Mouse (Mus musculus) stomach, embryonic 14.5 days (tissue): ENCODE measurements around the gene Bri3bp. TPM values are rescaled to one million over a fixed set of nuclear protein-coding genes. Genes with fewer than 3 reads are reported as not detected.

Source experiments
- ATAC-seq: fragments of 200-750 bp; cut with Nextera tagmentation; 2 replicates; pipeline ENCODE4 v1.8.0; 2017; ENCODE audit warnings: low read depth, moderate TSS enrichment; ENCODE audit not compliant: insufficient number of reproducible peaks, insufficient read depth, low FRiP score
- H3K27ac ChIP-seq: fragments of 300-500 bp; sonication (generic); 2 replicates; pipeline ENCODE4 v1.5.1; 2014; ENCODE audit warnings: mild to moderate bottlenecking, low read length, moderate library complexity, mixed read lengths
- H3K27me3 ChIP-seq: fragments of 300-500 bp; sonication (generic); 2 replicates; pipeline ENCODE4 v1.6.1; 2014; ENCODE audit warnings: low read length, control low read depth, mixed read lengths; ENCODE audit not compliant: control insufficient read depth, insufficient read depth
- H3K36me3 ChIP-seq: fragments of 300-500 bp; sonication (generic); 2 replicates; pipeline ENCODE4 v1.6.1; 2014; ENCODE audit warnings: mild to moderate bottlenecking, control low read depth, low read length, moderate library complexity, mixed read lengths; ENCODE audit not compliant: control insufficient read depth, insufficient read depth
- H3K4me1 ChIP-seq: fragments of 300-500 bp; sonication (generic); 2 replicates; pipeline ENCODE4 v1.6.1; 2014; ENCODE audit warnings: low read length, control low read depth, mixed read lengths; ENCODE audit not compliant: control insufficient read depth, insufficient read depth
- H3K4me2 ChIP-seq: fragments of 300-500 bp; sonication (generic); replicated peaks from 2 replicates; pipeline ENCODE4 v1.6.1; 2014; ENCODE audit warnings: low read depth, low read length, control low read depth
- H3K4me3 ChIP-seq: fragments of 300-500 bp; sonication (generic); 2 replicates; pipeline ENCODE4 v1.5.1; 2014; ENCODE audit warnings: low read depth, low read length, control low read depth
- H3K9ac ChIP-seq: fragments of 300-500 bp; sonication (generic); replicated peaks from 2 replicates; pipeline ENCODE4 v1.6.1; 2014; ENCODE audit warnings: low read depth, mild to moderate bottlenecking, control low read depth, low read length, moderate library complexity, mixed read lengths
- H3K9me3 ChIP-seq: fragments of 300-500 bp; sonication (generic); 2 replicates; pipeline ENCODE4 v1.6.1; 2016; ENCODE audit warnings: low read depth, low read length, control low read depth; ENCODE audit not compliant: control insufficient read depth
- WGBS: fragments of 180-500 bp; shearing (Covaris S2); extraction: QIAGEN DNeasy Blood & Tissue Kit; methylation state at CpG from one replicate; pipeline ENCODE4 v1.1.7; 2014; 5-methylcytosine and 5-hydroxymethylcytosine counted together
- polyA plus RNA-seq: library from polyadenylated mRNA; unstranded; fragments of >200 nt; fragmentation: Nextera tagmentation; extraction: Ambion mirVana; gene quantifications from 2 replicates; pipeline ENCODE4 v1.2.1, GENCODE M21; 2014

Bri3bp gene
- polyA plus RNA-seq, 1 experiment from 2014 or later, result 34.1 TPM

- H3K9me3 ChIP-seq, result no peaks in the 10 kb centered on the region
- H3K27me3 ChIP-seq, result no peaks in the 10 kb centered on the region
- peaks cover 8% of the 10 kb centered on the region; the same call in 1 of the 2 replicates for H3K36me3 ChIP-seq
- no peak overlapping the region for H3K9ac ChIP-seq
- H3K4me1 ChIP-seq, result peaks cover 23% of the 10 kb centered on the region
- no peak overlapping the region for H3K27ac ChIP-seq
- no peak overlapping the region for H3K4me2 ChIP-seq
- 84% methylated on average over 3 of the region's 3 CpGs for WGBS
- no peak for ATAC-seq
- H3K4me3 ChIP-seq, result no peak overlapping the region
Measured at GRCm38 (mm10) chr5:125479376-125479775, 38.0 kb downstream of the Bri3bp start.

GRCm38 (mm10) chr5:125480434-125481231, 39.3 kb downstream of the Bri3bp start:
- H3K4me2 ChIP-seq, result no peak overlapping the region
- H3K9ac ChIP-seq, result no peak overlapping the region
- peaks cover 23% of the 10 kb centered on the region for H3K4me1 ChIP-seq
- no peak overlapping the region; the same call in 1 of the 2 replicates for H3K27ac ChIP-seq
- H3K36me3 ChIP-seq, result peaks cover 9% of the 10 kb centered on the region; the same call in 1 of the 2 replicates
- WGBS, result 73% methylated on average over 11 of the region's 11 CpGs
- H3K4me3 ChIP-seq, result no peak overlapping the region
- ATAC-seq, result no peak
- no peaks in the 10 kb centered on the region for H3K9me3 ChIP-seq
- no peaks in the 10 kb centered on the region for H3K27me3 ChIP-seq

GRCm38 (mm10) chr5:125482474-125482873, 41.1 kb downstream of the Bri3bp start:
- no peaks in the 10 kb centered on the region for H3K27me3 ChIP-seq
- peaks cover 10% of the 10 kb centered on the region for H3K4me1 ChIP-seq
- 88% methylated on average over 7 of the region's 7 CpGs for WGBS
- no peak overlapping the region for H3K4me2 ChIP-seq
- no peak overlapping the region for H3K9ac ChIP-seq
- H3K4me3 ChIP-seq, result no peak overlapping the region
- ATAC-seq, result no peak
- no peak overlapping the region for H3K27ac ChIP-seq
- no peaks in the 10 kb centered on the region for H3K9me3 ChIP-seq
- peaks cover 16% of the 10 kb centered on the region; the same call in 1 of the 2 replicates for H3K36me3 ChIP-seq

- no peak for ATAC-seq
- 80% methylated on average over 5 of the region's 6 CpGs for WGBS
- H3K4me2 ChIP-seq, result no peak overlapping the region
- H3K4me1 ChIP-seq, result peaks cover 6% of the 10 kb centered on the region; the same call in 1 of the 2 replicates
- H3K4me3 ChIP-seq, result no peak overlapping the region
- H3K9ac ChIP-seq, result no peak overlapping the region
- no peak overlapping the region for H3K27ac ChIP-seq
- no peaks in the 10 kb centered on the region for H3K9me3 ChIP-seq
- H3K36me3 ChIP-seq, result peaks cover 16% of the 10 kb centered on the region; the same call in 1 of the 2 replicates
- no peaks in the 10 kb centered on the region for H3K27me3 ChIP-seq
Measured at GRCm38 (mm10) chr5:125483712-125484611, 42.6 kb downstream of the Bri3bp start.

- Histone ChIP-seq H3K27me3 (no peaks in the 10 kb centered on the region), H3K36me3 (peaks cover 18% of the 10 kb centered on the region; the same call in 1 of the 2 replicates), H3K4me2 (no peak overlapping the region), H3K4me3 (no peak overlapping the region), H3K9me3 (no peaks in the 10 kb centered on the region), H3K4me1 (peaks cover 6% of the 10 kb centered on the region; the same call in 1 of the 2 replicates), H3K9ac (no peak overlapping the region), H3K27ac (no peak overlapping the region)
- ATAC-seq, result no peak
- 95% methylated on average over 4 of the region's 4 CpGs for WGBS
Measured at GRCm38 (mm10) chr5:125485031-125485778, 43.8 kb downstream of the Bri3bp start.

- 83% methylated on average over 1 of the region's 1 CpGs for WGBS
- H3K27ac ChIP-seq, result no peak overlapping the region
- no peak overlapping the region for H3K4me2 ChIP-seq
- ATAC-seq, result no peak
- H3K36me3 ChIP-seq, result peaks cover 26% of the 10 kb centered on the region; the same call in 1 of the 2 replicates
- no peaks in the 10 kb centered on the region for H3K27me3 ChIP-seq
- no peaks in the 10 kb centered on the region for H3K9me3 ChIP-seq
- H3K4me1 ChIP-seq, result no peaks in the 10 kb centered on the region
- no peak overlapping the region for H3K4me3 ChIP-seq
- no peak overlapping the region for H3K9ac ChIP-seq
Measured at GRCm38 (mm10) chr5:125486088-125486487, 44.7 kb downstream of the Bri3bp start.

GRCm38 (mm10) chr5:125487375-125488115, 46.2 kb downstream of the Bri3bp start:
- Histone ChIP-seq H3K27ac (no peak overlapping the region), H3K9ac (0 out of 2 replicates have a peak overlapping the region, but pooled peaks have one; percentile 6), H3K36me3 (peaks cover 35% of the 10 kb centered on the region; the same call in 1 of the 2 replicates), H3K4me1 (no peaks in the 10 kb centered on the region), H3K4me3 (no peak overlapping the region), H3K4me2 (no peak overlapping the region), H3K27me3 (no peaks in the 10 kb centered on the region), H3K9me3 (no peaks in the 10 kb centered on the region)
- 76% methylated on average over 11 of the region's 11 CpGs for WGBS
- ATAC-seq, result no peak
